Mouse (Mus musculus) liver, postnatal 0 days (tissue): ENCODE data around the gene Rsc1a1. TPM values are rescaled to one million over a fixed set of nuclear protein-coding genes. Genes with fewer than 3 reads are reported as not detected.
A peak's percentile ranks its signal among the peaks of the same experiment; 100 is the strongest.

ENCODE experiments used
- ATAC-seq: fragments of 200-750 bp; cut with Nextera tagmentation; 2 replicates; pipeline ENCODE4 v1.8.0; 2017; ENCODE audit warnings: mild to moderate bottlenecking, moderate library complexity
- DNase-seq: peaks from one replicate; pipeline ENCODE4 v3.0.0-alpha.2; 2016
- H3K27ac ChIP-seq: fragments of 300-500 bp; sonication (generic); 2 replicates; pipeline ENCODE4 v1.5.1; 2014; ENCODE audit warnings: antibody characterized with exemption, moderate library complexity, mild to moderate bottlenecking, low read depth
- H3K27me3 ChIP-seq: fragments of 300-500 bp; sonication (generic); 2 replicates; pipeline ENCODE4 v1.6.1; 2014; ENCODE audit warnings: low read length, control low read depth, mixed read lengths; ENCODE audit not compliant: insufficient read depth
- H3K36me3 ChIP-seq: fragments of 300-500 bp; sonication (generic); replicated peaks from 2 replicates; pipeline ENCODE4 v1.6.1; 2014; ENCODE audit warnings: mild to moderate bottlenecking, control low read depth, low read length, moderate library complexity, mixed read lengths; ENCODE audit not compliant: insufficient read depth
- H3K4me1 ChIP-seq: fragments of 300-500 bp; sonication (generic); 2 replicates; pipeline ENCODE4 v1.6.1; 2014; ENCODE audit warnings: antibody characterized with exemption, mild to moderate bottlenecking, control low read depth; ENCODE audit not compliant: insufficient read depth
- H3K4me2 ChIP-seq: fragments of 300-500 bp; sonication (generic); 2 replicates; pipeline ENCODE4 v1.6.1; 2014; ENCODE audit warnings: low read depth, mild to moderate bottlenecking, low read length, moderate library complexity, mixed read lengths
- H3K4me3 ChIP-seq: fragments of 300-500 bp; sonication (generic); 2 replicates; pipeline ENCODE4 v1.5.1; 2014; ENCODE audit warnings: low read depth, low read length
- H3K9ac ChIP-seq: fragments of 300-500 bp; sonication (generic); replicated peaks from 2 replicates; pipeline ENCODE4 v1.6.1; 2014; ENCODE audit warnings: mild to moderate bottlenecking, moderate library complexity
- H3K9me3 ChIP-seq: fragments of 300-500 bp; sonication (generic); 2 replicates; pipeline ENCODE4 v1.6.1; 2016; ENCODE audit warnings: mild to moderate bottlenecking, control low read depth, low read length, mixed read lengths
- CTCF ChIP-seq: sonication (generic); IDR thresholded peaks from 2 replicates; pipeline ENCODE4 v1.5.1; 2016; ENCODE audit warnings: antibody characterized with exemption, low read depth
- EP300 ChIP-seq: IDR thresholded peaks from 2 replicates; pipeline ENCODE4 v1.6.1; 2016; ENCODE audit warnings: antibody characterized with exemption, low read depth, mild to moderate bottlenecking
- WGBS: fragments of 180-500 bp; shearing (Covaris S2); extraction: QIAGEN DNeasy Blood & Tissue Kit; methylation state at CpG from one replicate; pipeline ENCODE4 v1.1.7; 2014; ENCODE audit not compliant: insufficient replicate concordance; 5-methylcytosine and 5-hydroxymethylcytosine counted together
- polyA plus RNA-seq: library from polyadenylated mRNA; unstranded; fragments of >200 nt; fragmentation: Nextera tagmentation; extraction: Ambion mirVana; gene quantifications from 2 replicates; pipeline ENCODE4 v1.2.1, GENCODE M21; 2015

Gene Rsc1a1
- polyA plus RNA-seq, 1 experiment from 2014 or later = not detected

DNA sequence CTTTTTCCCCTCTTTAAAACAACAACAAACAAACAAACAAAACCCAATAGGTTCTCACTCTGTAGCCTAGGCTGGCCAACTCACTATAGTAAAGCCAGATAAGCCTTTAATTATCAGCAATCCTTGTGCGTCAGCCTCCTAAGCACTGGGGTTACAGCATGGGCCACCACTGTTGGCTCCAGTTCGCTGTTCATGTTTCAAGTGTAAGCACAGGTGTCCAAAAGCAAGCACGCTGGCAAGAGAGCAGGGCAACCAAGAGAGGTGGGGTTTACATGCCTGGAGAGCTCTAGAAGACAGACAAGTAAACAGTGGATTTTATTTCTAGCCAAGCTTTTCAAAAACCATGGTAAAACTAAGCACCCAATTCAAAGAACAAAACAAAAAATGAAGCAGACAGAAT, 694 bp upstream of the Rsc1a1 start:
- DNase-seq = no peak
- H3K36me3 ChIP-seq = peaks cover 74% of the 10 kb centered on the region
- no peaks in the 10 kb centered on the region for H3K9me3 ChIP-seq
- ATAC-seq = no peak
- no peak overlapping the region for H3K27ac ChIP-seq
- H3K4me3 ChIP-seq = no peak overlapping the region
- no peak overlapping the region for H3K9ac ChIP-seq
- H3K4me1 ChIP-seq = no peaks in the 10 kb centered on the region
- H3K27me3 ChIP-seq = no peaks in the 10 kb centered on the region
- no peak overlapping the region for H3K4me2 ChIP-seq
- no peak for TF ChIP-seq CTCF
- TF ChIP-seq EP300 = no peak
- 88% methylated on average over 3 of the region's 3 CpGs for WGBS

- H3K4me2 ChIP-seq = no peak overlapping the region
- no peak overlapping the region for H3K4me3 ChIP-seq
- no peak overlapping the region for H3K27ac ChIP-seq
- H3K27me3 ChIP-seq = no peaks in the 10 kb centered on the region
- no peak overlapping the region for H3K9ac ChIP-seq
- WGBS = 83% methylated on average over 12 of the region's 12 CpGs
- no peak for DNase-seq
- H3K9me3 ChIP-seq = no peaks in the 10 kb centered on the region
- no peak for ATAC-seq
- no peak for TF ChIP-seq CTCF
- no peak for TF ChIP-seq EP300
- H3K36me3 ChIP-seq = peaks cover 50% of the 10 kb centered on the region
- no peaks in the 10 kb centered on the region for H3K4me1 ChIP-seq
Measured at GRCm38 (mm10) chr4:141682706-141683230, 2.6 kb downstream of the Rsc1a1 start.

- Histone ChIP-seq H3K27me3 (no peaks in the 10 kb centered on the region), H3K4me1 (no peaks in the 10 kb centered on the region), H3K27ac (no peak overlapping the region), H3K9ac (no peak overlapping the region), H3K4me3 (no peak overlapping the region), H3K36me3 (peaks cover 44% of the 10 kb centered on the region), H3K4me2 (no peak overlapping the region), H3K9me3 (no peaks in the 10 kb centered on the region)
- DNase-seq (no peak), ATAC-seq (no peak)
- no peak for TF ChIP-seq CTCF
- no peak for TF ChIP-seq EP300
- 70% methylated on average over 7 of the region's 7 CpGs for WGBS
Measured at GRCm38 (mm10) chr4:141681767-141682166, 3.6 kb downstream of the Rsc1a1 start.

GRCm38 (mm10) chr4:141680892-141681291, 4.5 kb downstream of the Rsc1a1 start:
- TF ChIP-seq EP300 (no peak), CTCF (no peak)
- Histone ChIP-seq H3K27me3 (no peaks in the 10 kb centered on the region), H3K36me3 (peaks cover 36% of the 10 kb centered on the region), H3K4me2 (no peak overlapping the region), H3K4me1 (no peaks in the 10 kb centered on the region), H3K9me3 (no peaks in the 10 kb centered on the region), H3K4me3 (no peak overlapping the region), H3K9ac (no peak overlapping the region), H3K27ac (no peak overlapping the region)
- DNase-seq (no peak), ATAC-seq (no peak)
- 81% methylated on average over 12 of the region's 12 CpGs for WGBS

DNA sequence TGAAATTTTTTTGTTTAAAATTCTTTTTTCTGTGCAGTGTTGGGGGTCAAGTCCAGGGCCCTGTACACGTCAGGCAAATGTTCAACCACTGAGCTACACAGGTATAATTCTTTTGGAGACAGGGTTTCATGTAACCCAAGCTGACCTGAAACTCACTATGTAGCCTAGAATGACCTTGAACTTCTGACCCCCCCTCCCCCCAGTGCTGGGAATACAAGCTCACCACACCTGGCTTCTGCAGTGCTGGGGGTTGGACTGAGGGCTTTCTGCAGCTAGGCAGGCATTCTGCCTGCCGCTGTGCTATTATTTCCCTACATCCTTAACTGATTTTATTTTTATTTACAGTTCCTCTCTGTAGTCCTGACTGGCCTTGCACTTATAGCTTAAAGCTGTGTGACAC, 6.4 kb downstream of the Rsc1a1 start:
- Histone ChIP-seq H3K27ac (no peak overlapping the region), H3K4me3 (no peak overlapping the region), H3K27me3 (no peaks in the 10 kb centered on the region), H3K36me3 (peaks cover 18% of the 10 kb centered on the region), H3K4me1 (no peaks in the 10 kb centered on the region), H3K9ac (no peak overlapping the region), H3K9me3 (no peaks in the 10 kb centered on the region), H3K4me2 (no peak overlapping the region)
- WGBS = 80% methylated on average over 2 of the region's 2 CpGs
- DNase-seq (peak; percentile 52), ATAC-seq (peak; percentile 53)
- TF ChIP-seq EP300 (no peak), CTCF (no peak)

DNA sequence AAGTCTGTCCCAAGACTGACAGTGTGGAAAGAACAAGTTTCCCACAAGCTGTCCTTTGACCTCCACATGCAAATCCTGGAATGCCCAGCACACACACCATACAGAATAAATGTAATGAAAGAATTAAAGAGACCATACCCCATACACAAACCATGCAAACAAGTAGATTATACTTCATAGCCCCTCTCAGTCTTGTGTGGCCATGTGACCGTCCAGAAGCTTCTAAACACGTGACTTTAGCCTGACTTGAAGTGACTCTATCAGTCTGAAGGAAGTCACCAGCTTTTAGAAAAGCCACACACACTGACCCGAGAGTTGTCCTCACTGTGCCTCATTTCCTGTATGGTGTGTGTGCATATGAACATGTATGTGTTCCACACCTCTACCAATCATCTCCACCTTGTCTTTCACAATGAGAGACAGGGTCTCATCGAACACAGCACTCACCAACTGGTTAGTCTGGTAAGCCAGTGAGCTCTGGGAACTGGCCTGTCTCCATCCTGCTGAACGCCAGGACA, 8.9 kb downstream of the Rsc1a1 start:
- TF ChIP-seq EP300 (no peak), CTCF (no peak)
- Histone ChIP-seq H3K9ac (no peak overlapping the region), H3K9me3 (no peaks in the 10 kb centered on the region), H3K27me3 (no peaks in the 10 kb centered on the region), H3K36me3 (no peaks in the 10 kb centered on the region), H3K4me3 (no peak overlapping the region), H3K27ac (no peak overlapping the region), H3K4me1 (no peaks in the 10 kb centered on the region), H3K4me2 (no peak overlapping the region)
- no peak for ATAC-seq
- no peak for DNase-seq
- WGBS = 62% methylated on average over 5 of the region's 5 CpGs

DNA sequence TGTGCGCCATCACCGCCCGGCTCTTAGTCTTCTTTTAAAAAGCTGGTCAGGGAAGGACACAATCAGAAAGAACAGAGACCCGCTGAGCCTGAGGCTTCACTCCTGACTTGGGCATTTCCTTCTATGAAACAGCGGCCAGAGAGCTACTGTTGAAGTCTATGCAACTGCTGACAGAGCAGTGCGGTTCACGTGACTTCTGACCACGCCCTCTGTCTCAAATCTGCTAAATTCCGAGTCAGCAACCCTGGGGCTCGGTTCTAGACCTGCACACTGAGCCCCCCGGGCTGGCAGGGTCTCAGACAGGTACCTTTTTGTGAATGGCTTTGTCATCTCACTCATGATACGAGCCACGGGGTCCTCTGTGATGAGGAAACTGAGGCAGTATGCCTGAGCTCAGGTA, 13.1 kb downstream of the Rsc1a1 start:
- no peak for ATAC-seq
- DNase-seq = no peak
- Histone ChIP-seq H3K4me1 (no peaks in the 10 kb centered on the region), H3K4me2 (no peak overlapping the region), H3K27me3 (no peaks in the 10 kb centered on the region), H3K27ac (no peak overlapping the region), H3K9me3 (no peaks in the 10 kb centered on the region), H3K4me3 (no peak overlapping the region), H3K36me3 (no peaks in the 10 kb centered on the region), H3K9ac (no peak overlapping the region)
- no peak for TF ChIP-seq CTCF
- no peak for TF ChIP-seq EP300
- 69% methylated on average over 13 of the region's 13 CpGs for WGBS
